Mouse (Mus musculus): ENCODE results near the gene Calr4.

The Calr4 gene

GRCm38 (mm10) chr4:109241221-109241620, 6.9 kb downstream of the Calr4 start:
- TF ChIP-seq NANOG (IDR thresholded peaks at IDR 0.05; ENCODE audit: borderline replicate concordance, low read length) (no peak), POU5F1 (IDR thresholded peaks at IDR 0.05; ENCODE audit: borderline replicate concordance, low read length) (no peak), CTCF (conservative IDR thresholded peaks at IDR 0.05; ENCODE audit: low read length) (no peak)
- Histone ChIP-seq H3K36me3 (ENCODE audit: insufficient read depth, low read length) (no peaks in the 10 kb centered on the region), H3K4me3 (replicated peaks; ENCODE audit: low read length) (no peak overlapping the region), H3K4me1 (replicated peaks; ENCODE audit: low read depth, low read length) (peaks cover 26% of the 10 kb centered on the region), H3K27me3 (ENCODE audit: insufficient read depth, low read length) (no peaks in the 10 kb centered on the region), H3K9me3 (ENCODE audit: low read length) (no peaks in the 10 kb centered on the region)

- no peaks in the 10 kb centered on the region for H3K9me3 ChIP-seq (ENCODE audit: low read length)
- no peak for TF ChIP-seq NANOG (IDR thresholded peaks at IDR 0.05; ENCODE audit: borderline replicate concordance, low read length)
- no peak for TF ChIP-seq POU5F1 (IDR thresholded peaks at IDR 0.05; ENCODE audit: borderline replicate concordance, low read length)
- no peak for TF ChIP-seq CTCF (conservative IDR thresholded peaks at IDR 0.05; ENCODE audit: low read length)
- H3K4me3 ChIP-seq (replicated peaks; ENCODE audit: low read length) = no peak overlapping the region
- no peaks in the 10 kb centered on the region for H3K27me3 ChIP-seq (ENCODE audit: insufficient read depth, low read length)
- H3K4me1 ChIP-seq (replicated peaks; ENCODE audit: low read depth, low read length) = peaks cover 19% of the 10 kb centered on the region
- no peaks in the 10 kb centered on the region for H3K36me3 ChIP-seq (ENCODE audit: insufficient read depth, low read length)
Observed at GRCm38 (mm10) chr4:109241934-109242333, 7.6 kb downstream of the Calr4 start.

- no peaks in the 10 kb centered on the region for H3K9me3 ChIP-seq (ENCODE audit: low read length)
- H3K4me1 ChIP-seq (replicated peaks; ENCODE audit: low read depth, low read length) = peaks cover 16% of the 10 kb centered on the region
- no peaks in the 10 kb centered on the region for H3K27me3 ChIP-seq (ENCODE audit: insufficient read depth, low read length)
- H3K36me3 ChIP-seq (ENCODE audit: insufficient read depth, low read length) = no peaks in the 10 kb centered on the region
- no peak overlapping the region for H3K4me3 ChIP-seq (replicated peaks; ENCODE audit: low read length)
- TF ChIP-seq NANOG (IDR thresholded peaks at IDR 0.05; ENCODE audit: borderline replicate concordance, low read length) = peak; percentile 24; the same call in 1 of the 2 replicates
- no peak for TF ChIP-seq CTCF (conservative IDR thresholded peaks at IDR 0.05; ENCODE audit: low read length)
- no peak for TF ChIP-seq POU5F1 (IDR thresholded peaks at IDR 0.05; ENCODE audit: borderline replicate concordance, low read length)
Observed at GRCm38 (mm10) chr4:109244506-109244905, 10.2 kb downstream of the Calr4 start.

- Histone ChIP-seq H3K4me3 (replicated peaks; ENCODE audit: low read length) (no peak overlapping the region), H3K36me3 (ENCODE audit: insufficient read depth, low read length) (no peaks in the 10 kb centered on the region), H3K9me3 (ENCODE audit: low read length) (no peaks in the 10 kb centered on the region), H3K27me3 (ENCODE audit: insufficient read depth, low read length) (no peaks in the 10 kb centered on the region), H3K4me1 (replicated peaks; ENCODE audit: low read depth, low read length) (peaks cover 16% of the 10 kb centered on the region)
- no peak for TF ChIP-seq POU5F1 (IDR thresholded peaks at IDR 0.05; ENCODE audit: borderline replicate concordance, low read length)
- TF ChIP-seq NANOG (IDR thresholded peaks at IDR 0.05; ENCODE audit: borderline replicate concordance, low read length) = no peak
- TF ChIP-seq CTCF (conservative IDR thresholded peaks at IDR 0.05; ENCODE audit: low read length) = no peak
Observed at GRCm38 (mm10) chr4:109245016-109245620, 10.8 kb downstream of the Calr4 start.

- Histone ChIP-seq H3K4me3 (replicated peaks; ENCODE audit: low read length) (no peak overlapping the region), H3K36me3 (ENCODE audit: insufficient read depth, low read length) (no peaks in the 10 kb centered on the region)
- TF ChIP-seq POU5F1 (IDR thresholded peaks at IDR 0.05; ENCODE audit: borderline replicate concordance, low read length) (no peak), CTCF (conservative IDR thresholded peaks at IDR 0.05; ENCODE audit: low read length) (peak; percentile 48)
Observed at GRCm38 (mm10) chr4:109251605-109252004, 17.3 kb downstream of the Calr4 start.

GRCm38 (mm10) chr4:109252199-109252598, 17.9 kb downstream of the Calr4 start:
- Histone ChIP-seq H3K4me3 (replicated peaks; ENCODE audit: low read length) (no peak overlapping the region), H3K9me3 (ENCODE audit: low read length) (no peaks in the 10 kb centered on the region), H3K27me3 (ENCODE audit: insufficient read depth, low read length) (no peaks in the 10 kb centered on the region), H3K36me3 (ENCODE audit: insufficient read depth, low read length) (no peaks in the 10 kb centered on the region), H3K4me1 (replicated peaks; ENCODE audit: low read depth, low read length) (peaks cover 7% of the 10 kb centered on the region)
- no peak for TF ChIP-seq CTCF (conservative IDR thresholded peaks at IDR 0.05; ENCODE audit: low read length)

More at GRCm38 (mm10) chr4:109251605-109252004, 17.3 kb downstream of the Calr4 start:
- no peaks in the 10 kb centered on the region for H3K27me3 ChIP-seq (ENCODE audit: insufficient read depth, low read length)
- H3K9me3 ChIP-seq (ENCODE audit: low read length) = no peaks in the 10 kb centered on the region
- peaks cover 7% of the 10 kb centered on the region for H3K4me1 ChIP-seq (replicated peaks; ENCODE audit: low read depth, low read length)

GRCm38 (mm10) chr4:109253664-109254151, 19.4 kb downstream of the Calr4 start:
- H3K27me3 ChIP-seq (ENCODE audit: insufficient read depth, low read length) = no peaks in the 10 kb centered on the region
- no peak for TF ChIP-seq NANOG (IDR thresholded peaks at IDR 0.05; ENCODE audit: borderline replicate concordance, low read length)
- TF ChIP-seq POU5F1 (IDR thresholded peaks at IDR 0.05; ENCODE audit: borderline replicate concordance, low read length) = no peak
- TF ChIP-seq CTCF (conservative IDR thresholded peaks at IDR 0.05; ENCODE audit: low read length) = no peak
- no peaks in the 10 kb centered on the region for H3K36me3 ChIP-seq (ENCODE audit: insufficient read depth, low read length)

GRCm38 (mm10) chr4:109254511-109254910, 20.2 kb downstream of the Calr4 start:
- TF ChIP-seq CTCF (conservative IDR thresholded peaks at IDR 0.05; ENCODE audit: low read length) = no peak
- TF ChIP-seq NANOG (IDR thresholded peaks at IDR 0.05; ENCODE audit: borderline replicate concordance, low read length) = no peak
- no peak for TF ChIP-seq POU5F1 (IDR thresholded peaks at IDR 0.05; ENCODE audit: borderline replicate concordance, low read length)

More at GRCm38 (mm10) chr4:109253664-109254151, 19.4 kb downstream of the Calr4 start:
- no peaks in the 10 kb centered on the region for H3K9me3 ChIP-seq (ENCODE audit: low read length)
- H3K4me1 ChIP-seq (replicated peaks; ENCODE audit: low read depth, low read length) = peaks cover 7% of the 10 kb centered on the region
- H3K4me3 ChIP-seq (replicated peaks; ENCODE audit: low read length) = no peak overlapping the region

GRCm38 (mm10) chr4:109255321-109255720, 21.0 kb downstream of the Calr4 start:
- Histone ChIP-seq H3K36me3 (ENCODE audit: insufficient read depth, low read length) (no peaks in the 10 kb centered on the region), H3K4me3 (replicated peaks; ENCODE audit: low read length) (no peak overlapping the region), H3K9me3 (ENCODE audit: low read length) (no peaks in the 10 kb centered on the region), H3K27me3 (ENCODE audit: insufficient read depth, low read length) (no peaks in the 10 kb centered on the region), H3K4me1 (replicated peaks; ENCODE audit: low read depth, low read length) (peaks cover 7% of the 10 kb centered on the region)
- TF ChIP-seq NANOG (IDR thresholded peaks at IDR 0.05; ENCODE audit: borderline replicate concordance, low read length) = no peak
- no peak for TF ChIP-seq POU5F1 (IDR thresholded peaks at IDR 0.05; ENCODE audit: borderline replicate concordance, low read length)
- TF ChIP-seq CTCF (conservative IDR thresholded peaks at IDR 0.05; ENCODE audit: low read length) = no peak

More at GRCm38 (mm10) chr4:109254511-109254910, 20.2 kb downstream of the Calr4 start:
- Histone ChIP-seq H3K9me3 (ENCODE audit: low read length) (no peaks in the 10 kb centered on the region), H3K4me1 (replicated peaks; ENCODE audit: low read depth, low read length) (peaks cover 7% of the 10 kb centered on the region), H3K4me3 (replicated peaks; ENCODE audit: low read length) (no peak overlapping the region), H3K36me3 (ENCODE audit: insufficient read depth, low read length) (no peaks in the 10 kb centered on the region), H3K27me3 (ENCODE audit: insufficient read depth, low read length) (no peaks in the 10 kb centered on the region)
